Mouse (Mus musculus): ENCODE data around the gene Rsg1. TPM values are rescaled to one million over a fixed set of nuclear protein-coding genes. Genes with fewer than 3 reads are reported as not detected.
A peak's percentile ranks its signal among the peaks of the same experiment; 100 is the strongest.

Gene Rsg1
- polyA plus RNA-seq (2016; fragmentation: Nextera tagmentation; extraction: Ambion mirVana): 5.8 and 5.9 TPM in 2 replicates

DNA sequence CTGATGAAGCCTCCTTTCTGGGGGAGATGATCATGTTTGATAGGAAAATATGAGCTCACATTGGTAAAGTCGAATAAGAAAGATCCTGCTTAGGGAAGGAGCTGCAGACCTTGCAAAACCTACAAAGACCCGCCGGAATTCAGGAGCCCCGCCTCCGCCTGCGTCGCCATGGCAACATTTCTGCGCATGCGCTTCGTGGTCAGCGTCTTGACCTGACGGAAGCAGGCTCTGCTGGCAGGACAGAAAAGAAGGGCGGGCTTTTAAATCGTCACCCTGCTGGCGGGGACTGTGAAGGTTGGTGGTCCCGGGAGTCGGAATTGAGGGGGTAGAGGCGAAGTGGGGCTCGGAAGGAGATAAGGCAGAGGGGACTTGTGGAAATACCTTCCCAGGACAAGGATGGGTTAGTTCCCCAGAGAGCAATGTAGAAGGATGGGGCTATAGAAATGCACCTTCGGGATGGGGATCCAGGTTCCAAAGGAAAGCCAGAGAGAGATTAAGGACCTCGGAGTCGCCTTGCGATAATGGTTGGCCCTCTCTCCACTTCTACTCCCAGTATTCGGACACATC lies at the start of gene Rsg1:
TSS of gene Rsg1 (plus strand) at position 187 of the 567 bp plus-strand sequence.
- peak within 1 kb of the TSS; percentile 45 for H3K4me3 ChIP-seq
- H3K4me2 ChIP-seq (replicated peaks): peak within 1 kb of the TSS; percentile 83
- peaks cover 17% of the 10 kb centered on the region for H3K4me1 ChIP-seq
- H3K36me3 ChIP-seq: no peaks in the 10 kb centered on the region
- H3K27ac ChIP-seq: peak within 1 kb of the TSS; percentile 66
- H3K9me3 ChIP-seq (replicated peaks): no peaks in the 10 kb centered on the region
- ATAC-seq (ENCODE audit: low FRiP score): peak; percentile 78
- WGBS: 0% methylated on average over 24 of the region's 24 CpGs
- peaks cover 2% of the 10 kb centered on the region; the same call in 1 of the 2 replicates for H3K27me3 ChIP-seq
- peak within 1 kb of the TSS; percentile 64 for H3K9ac ChIP-seq

- no peak overlapping the region for H3K4me3 ChIP-seq
- H3K4me2 ChIP-seq (replicated peaks): no peak overlapping the region
- ATAC-seq (ENCODE audit: low FRiP score): no peak
- no peak overlapping the region for H3K27ac ChIP-seq
- no peak overlapping the region for H3K9ac ChIP-seq
- H3K27me3 ChIP-seq: no peaks in the 10 kb centered on the region
- H3K4me1 ChIP-seq: no peaks in the 10 kb centered on the region
- peaks cover 25% of the 10 kb centered on the region for H3K36me3 ChIP-seq
- H3K9me3 ChIP-seq (replicated peaks): peaks cover 9% of the 10 kb centered on the region; the same call in 1 of the 2 replicates
- WGBS: 81% methylated on average over 8 of the region's 8 CpGs
Observed at GRCm38 (mm10) chr4:141165744-141166292, 47.9 kb upstream of the Rsg1 start.

GRCm38 (mm10) chr4:141167156-141167555 lies 46.6 kb upstream of the Rsg1 start:
- Histone ChIP-seq H3K27ac (no peak overlapping the region), H3K36me3 (peaks cover 38% of the 10 kb centered on the region), H3K4me3 (no peak overlapping the region), H3K4me2 (replicated peaks) (no peak overlapping the region), H3K9me3 (replicated peaks) (peaks cover 9% of the 10 kb centered on the region; the same call in 1 of the 2 replicates), H3K27me3 (no peaks in the 10 kb centered on the region), H3K9ac (no peak overlapping the region), H3K4me1 (no peaks in the 10 kb centered on the region)
- ATAC-seq (ENCODE audit: low FRiP score): no peak
- WGBS: 99% methylated on average over 3 of the region's 3 CpGs

DNA sequence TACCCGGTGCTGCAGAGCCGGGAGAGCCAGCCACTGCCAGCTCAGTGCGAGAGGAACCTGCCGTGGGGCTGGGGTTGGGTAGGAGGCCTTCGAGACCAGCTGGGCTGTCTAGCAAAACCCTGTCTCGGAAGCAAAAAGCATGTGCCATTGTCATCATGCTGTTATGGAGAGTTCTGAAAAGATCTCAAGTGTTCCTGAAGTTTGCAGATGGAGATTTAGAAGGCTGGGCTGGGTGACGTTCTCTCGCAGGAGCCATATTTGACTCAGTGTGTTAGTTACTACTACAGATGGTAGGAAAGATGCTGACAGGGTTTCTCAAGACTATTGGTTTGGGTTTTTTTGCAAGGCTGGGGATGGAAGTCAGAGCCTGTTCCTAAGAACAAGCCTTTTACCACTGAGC lies 41.6 kb upstream of the Rsg1 start:
- Histone ChIP-seq H3K36me3 (peaks cover 57% of the 10 kb centered on the region), H3K27ac (no peak overlapping the region), H3K4me2 (replicated peaks) (no peak overlapping the region), H3K9me3 (replicated peaks) (no peaks in the 10 kb centered on the region), H3K4me3 (no peak overlapping the region), H3K9ac (no peak overlapping the region), H3K27me3 (no peaks in the 10 kb centered on the region), H3K4me1 (no peaks in the 10 kb centered on the region)
- ATAC-seq (ENCODE audit: low FRiP score): no peak
- 91% methylated on average over 8 of the region's 8 CpGs for WGBS

DNA sequence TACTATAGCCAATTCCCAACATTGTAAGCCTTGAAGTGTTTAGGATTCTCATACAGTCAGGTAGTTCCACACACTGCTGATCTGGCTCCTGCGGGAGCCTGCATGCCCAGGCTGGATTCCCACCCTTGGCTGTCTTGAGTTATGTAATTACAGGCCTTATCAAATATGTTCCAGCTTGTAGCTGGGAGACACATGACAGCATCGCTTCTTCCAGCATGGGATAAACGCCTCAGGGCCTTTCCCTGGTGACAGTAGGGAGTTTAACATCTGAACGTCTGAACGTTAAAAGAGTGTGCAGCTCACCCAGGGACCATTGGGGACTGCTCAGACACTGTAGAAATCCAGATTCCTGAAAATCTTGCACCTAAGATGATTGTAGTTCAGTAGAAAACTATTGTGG lies 38.0 kb upstream of the Rsg1 start:
- peaks cover 6% of the 10 kb centered on the region for H3K4me1 ChIP-seq
- H3K4me3 ChIP-seq: no peak overlapping the region
- peaks cover 41% of the 10 kb centered on the region for H3K36me3 ChIP-seq
- ATAC-seq (ENCODE audit: low FRiP score): no peak
- H3K9me3 ChIP-seq (replicated peaks): no peaks in the 10 kb centered on the region
- H3K9ac ChIP-seq: no peak overlapping the region
- no peaks in the 10 kb centered on the region for H3K27me3 ChIP-seq
- WGBS: 87% methylated on average over 5 of the region's 5 CpGs
- no peak overlapping the region for H3K27ac ChIP-seq
- H3K4me2 ChIP-seq (replicated peaks): no peak overlapping the region

GRCm38 (mm10) chr4:141176328-141176838 lies 37.4 kb upstream of the Rsg1 start:
- H3K9ac ChIP-seq: no peak overlapping the region
- peaks cover 6% of the 10 kb centered on the region for H3K4me1 ChIP-seq
- no peak for ATAC-seq (ENCODE audit: low FRiP score)
- 84% methylated on average over 10 of the region's 10 CpGs for WGBS
- H3K27ac ChIP-seq: no peak overlapping the region
- H3K9me3 ChIP-seq (replicated peaks): no peaks in the 10 kb centered on the region
- H3K27me3 ChIP-seq: no peaks in the 10 kb centered on the region
- H3K36me3 ChIP-seq: peaks cover 41% of the 10 kb centered on the region
- H3K4me3 ChIP-seq: no peak overlapping the region
- H3K4me2 ChIP-seq (replicated peaks): no peak overlapping the region

DNA sequence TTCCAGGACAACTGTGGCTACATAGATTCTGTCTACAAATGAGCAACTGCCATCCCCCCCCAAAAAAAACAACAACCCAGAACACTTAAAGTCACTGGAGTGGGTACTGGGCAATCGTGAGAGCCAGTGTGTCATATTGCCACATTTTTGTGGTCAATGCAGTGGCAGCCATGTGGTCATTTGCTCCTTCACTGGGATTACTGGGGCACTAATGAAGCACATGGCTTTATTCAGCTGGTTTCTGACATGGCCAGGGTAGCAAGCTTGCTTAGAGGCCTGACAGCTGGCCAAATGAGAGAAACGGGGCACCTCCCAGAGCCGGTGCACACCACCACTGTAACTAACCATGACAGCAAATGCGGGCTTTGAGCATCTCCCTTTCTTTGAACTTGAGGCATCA lies 35.3 kb upstream of the Rsg1 start:
- no peak for ATAC-seq (ENCODE audit: low FRiP score)
- no peak overlapping the region for H3K4me3 ChIP-seq
- no peak overlapping the region for H3K9ac ChIP-seq
- peaks cover 34% of the 10 kb centered on the region for H3K36me3 ChIP-seq
- no peak overlapping the region for H3K4me2 ChIP-seq (replicated peaks)
- H3K4me1 ChIP-seq: peaks cover 8% of the 10 kb centered on the region
- WGBS: 68% methylated on average over 4 of the region's 4 CpGs
- no peaks in the 10 kb centered on the region for H3K27me3 ChIP-seq
- no peak overlapping the region for H3K27ac ChIP-seq
- H3K9me3 ChIP-seq (replicated peaks): no peaks in the 10 kb centered on the region

- peaks cover 29% of the 10 kb centered on the region for H3K36me3 ChIP-seq
- H3K4me1 ChIP-seq: peaks cover 8% of the 10 kb centered on the region
- ATAC-seq (ENCODE audit: low FRiP score): no peak
- 85% methylated on average over 8 of the region's 8 CpGs for WGBS
- H3K9ac ChIP-seq: no peak overlapping the region
- no peaks in the 10 kb centered on the region for H3K9me3 ChIP-seq (replicated peaks)
- no peak overlapping the region for H3K27ac ChIP-seq
- H3K27me3 ChIP-seq: no peaks in the 10 kb centered on the region
- no peak overlapping the region for H3K4me2 ChIP-seq (replicated peaks)
- H3K4me3 ChIP-seq: no peak overlapping the region
Observed at GRCm38 (mm10) chr4:141180831-141181230, 32.9 kb upstream of the Rsg1 start.

DNA sequence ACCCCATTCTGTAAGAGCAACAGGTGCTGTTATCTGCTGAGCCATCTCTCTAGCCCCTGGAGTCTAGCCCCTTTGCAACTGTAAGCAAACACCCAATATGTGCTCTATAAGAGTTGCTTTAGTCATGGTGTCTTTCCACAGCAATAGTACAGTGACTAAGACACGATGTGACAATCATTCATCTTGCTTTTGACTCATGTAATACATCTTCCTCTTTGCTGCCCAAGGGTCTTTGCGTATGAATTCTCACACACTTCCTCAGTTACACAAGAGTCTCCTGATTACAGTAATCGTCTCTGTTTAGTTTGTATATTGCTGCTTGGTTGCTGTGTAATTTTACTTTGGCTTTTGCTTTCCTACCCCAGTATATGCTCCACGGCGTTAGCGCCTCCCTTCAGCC lies 31.8 kb upstream of the Rsg1 start:
- Histone ChIP-seq H3K27ac (no peak overlapping the region), H3K4me3 (no peak overlapping the region), H3K27me3 (no peaks in the 10 kb centered on the region), H3K36me3 (peaks cover 24% of the 10 kb centered on the region), H3K9me3 (replicated peaks) (no peaks in the 10 kb centered on the region), H3K9ac (no peak overlapping the region), H3K4me1 (peaks cover 19% of the 10 kb centered on the region), H3K4me2 (replicated peaks) (no peak overlapping the region)
- no peak for ATAC-seq (ENCODE audit: low FRiP score)
- WGBS: 97% methylated on average over 6 of the region's 6 CpGs

GRCm38 (mm10) chr4:141183932-141184331 lies 29.8 kb upstream of the Rsg1 start:
- peaks cover 27% of the 10 kb centered on the region for H3K36me3 ChIP-seq
- no peak overlapping the region for H3K4me2 ChIP-seq (replicated peaks)
- H3K27ac ChIP-seq: no peak overlapping the region
- ATAC-seq (ENCODE audit: low FRiP score): no peak
- no peaks in the 10 kb centered on the region for H3K9me3 ChIP-seq (replicated peaks)
- H3K27me3 ChIP-seq: no peaks in the 10 kb centered on the region
- peaks cover 22% of the 10 kb centered on the region for H3K4me1 ChIP-seq
- H3K4me3 ChIP-seq: no peak overlapping the region
- 93% methylated on average over 2 of the region's 2 CpGs for WGBS
- no peak overlapping the region for H3K9ac ChIP-seq

DNA sequence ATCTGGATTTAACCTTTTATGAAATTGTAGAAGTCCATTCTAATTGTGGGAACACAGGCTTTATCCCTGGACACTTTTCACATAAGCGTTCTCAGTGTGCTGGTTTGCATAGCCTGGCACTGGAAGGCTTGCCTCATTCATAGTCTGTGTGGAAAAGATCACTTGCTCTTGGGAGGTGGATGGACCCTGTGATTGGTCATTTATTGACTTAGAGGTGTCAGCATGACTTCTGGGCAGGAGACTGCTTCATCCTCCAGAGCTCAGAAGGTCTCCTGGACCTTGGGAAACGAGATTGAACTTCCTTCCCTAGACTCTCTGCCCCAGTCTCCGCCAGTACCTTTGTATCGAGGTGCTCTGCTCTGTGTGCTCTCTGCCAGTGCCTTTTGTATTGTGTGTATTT lies 29.3 kb upstream of the Rsg1 start:
- no peak for ATAC-seq (ENCODE audit: low FRiP score)
- WGBS: 96% methylated on average over 4 of the region's 4 CpGs
- H3K4me1 ChIP-seq: peaks cover 19% of the 10 kb centered on the region
- H3K9me3 ChIP-seq (replicated peaks): no peaks in the 10 kb centered on the region
- no peak overlapping the region for H3K9ac ChIP-seq
- H3K4me2 ChIP-seq (replicated peaks): no peak overlapping the region
- H3K36me3 ChIP-seq: peaks cover 28% of the 10 kb centered on the region
- no peaks in the 10 kb centered on the region for H3K27me3 ChIP-seq
- no peak overlapping the region for H3K4me3 ChIP-seq
- no peak overlapping the region for H3K27ac ChIP-seq

DNA sequence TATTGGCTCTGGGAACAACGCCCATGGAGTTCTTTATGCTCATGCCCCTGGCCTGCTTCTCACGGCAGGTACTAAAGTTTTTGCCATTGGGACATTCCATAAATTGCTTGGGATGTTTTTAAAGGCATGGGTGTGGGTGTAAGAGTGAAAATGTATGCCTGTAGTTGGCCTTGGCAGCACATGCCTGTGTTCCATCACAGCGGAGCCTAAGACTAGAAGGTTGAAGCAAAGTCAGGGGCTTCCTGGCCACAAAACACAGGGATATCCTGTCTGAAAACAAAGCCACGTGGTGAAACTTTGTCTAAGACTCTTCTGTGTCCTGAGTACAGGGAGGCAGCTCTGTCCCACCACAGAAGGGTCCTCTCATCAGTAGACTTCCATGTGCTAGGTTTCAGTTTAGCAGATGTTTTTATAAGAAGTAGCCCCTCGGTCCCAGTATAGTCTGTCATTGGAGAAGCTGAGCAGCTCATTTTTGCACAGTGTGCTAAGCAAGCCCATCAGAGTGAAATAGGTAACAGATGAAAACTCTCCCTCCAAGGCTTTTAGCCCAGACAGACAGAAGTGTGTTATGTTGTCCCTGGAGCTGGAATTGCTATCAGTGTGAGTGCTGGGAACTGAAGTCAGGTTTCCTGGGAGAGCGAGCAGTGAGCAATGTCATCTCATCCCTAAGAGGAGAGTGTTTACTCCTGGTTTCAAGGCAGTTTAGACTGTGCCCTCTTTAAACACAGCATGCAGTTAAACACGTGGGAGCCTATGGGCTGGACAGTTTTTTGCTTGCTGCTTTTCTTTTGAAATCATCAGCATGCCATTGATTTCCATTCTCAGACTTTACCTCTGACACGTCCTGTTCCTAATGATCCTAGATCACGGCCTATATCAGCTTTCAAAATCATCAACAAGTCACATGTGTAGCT lies 26.6 kb upstream of the Rsg1 start:
- WGBS: 69% methylated on average over 9 of the region's 9 CpGs
- Histone ChIP-seq H3K36me3 (peaks cover 27% of the 10 kb centered on the region), H3K4me2 (replicated peaks) (no peak overlapping the region), H3K4me1 (peaks cover 17% of the 10 kb centered on the region), H3K4me3 (no peak overlapping the region), H3K9ac (no peak overlapping the region), H3K27ac (0 out of 2 replicates have a peak overlapping the region, but pooled peaks have one; percentile 40), H3K27me3 (no peaks in the 10 kb centered on the region), H3K9me3 (replicated peaks) (no peaks in the 10 kb centered on the region)
- no peak for ATAC-seq (ENCODE audit: low FRiP score)
